Mouse (Mus musculus) C2C12 (cell line): ENCODE data around the gene Ssbp2. TPM values are rescaled to one million over a fixed set of nuclear protein-coding genes. Genes with fewer than 3 reads are reported as not detected.

ENCODE experiments used
- H3K27me3 ChIP-seq: one replicate; pipeline ENCODE4 v1.6.1; 2011; ENCODE audit not compliant: control insufficient read depth, insufficient read depth, insufficient read length
- H3K36me3 ChIP-seq: one replicate; pipeline ENCODE4 v1.6.1; 2011; ENCODE audit not compliant: control insufficient read depth, insufficient read depth
- H3K4me3 ChIP-seq: one replicate; pipeline ENCODE4 v1.5.1; 2011; ENCODE audit warnings: mild to moderate bottlenecking, control low read depth; ENCODE audit not compliant: poor library complexity, insufficient read depth, severe bottlenecking
- H3K79me2 ChIP-seq: one replicate; pipeline ENCODE4 v1.6.1; 2011; ENCODE audit not compliant: control insufficient read depth, insufficient read depth
- H3K79me3 ChIP-seq: one replicate; pipeline ENCODE4 v1.6.1; 2011; ENCODE audit warnings: low read depth, control low read depth
- H3ac ChIP-seq: one replicate; pipeline ENCODE3; 2011; ENCODE audit warnings: low read depth; ENCODE audit not compliant: control insufficient read depth, insufficient read length
- CEBPB ChIP-seq: IDR thresholded peaks from one replicate; pipeline ENCODE4 v1.6.1; 2011; ENCODE audit warnings: low read depth, mild to moderate bottlenecking, control low read depth, moderate library complexity
- CTCF ChIP-seq: IDR thresholded peaks from one replicate; pipeline ENCODE4 v1.5.1; 2011; ENCODE audit not compliant: control insufficient read depth, insufficient read depth, insufficient read length
- FOSL1 ChIP-seq: IDR thresholded peaks from one replicate; pipeline ENCODE4 v1.8.0; 2011; ENCODE audit warnings: mild to moderate bottlenecking, low read length; ENCODE audit not compliant: poor library complexity, insufficient read depth, severe bottlenecking
- MAX ChIP-seq: IDR thresholded peaks from one replicate; pipeline ENCODE4 v1.6.1; 2011; ENCODE audit warnings: mild to moderate bottlenecking, control low read depth
- MYOD1 ChIP-seq: IDR thresholded peaks from one replicate; pipeline ENCODE4 v1.6.1; 2011; ENCODE audit warnings: low read depth; ENCODE audit not compliant: control insufficient read depth, insufficient read length
- MYOG ChIP-seq: IDR thresholded peaks from one replicate; pipeline ENCODE4 v1.6.1; 2011; ENCODE audit not compliant: control insufficient read depth, insufficient read length; ENCODE audit errors: extremely low read depth
- USF1 ChIP-seq: IDR thresholded peaks from one replicate; pipeline ENCODE4 v1.6.1; 2011; ENCODE audit warnings: low read depth, mild to moderate bottlenecking, control low read depth, moderate library complexity
- microRNA-seq: library from miRNA; unstranded; fragments of <30 nt; microRNA quantifications from one replicate; pipeline ENCODE4, GENCODE M21; 2019; ENCODE audit warnings: borderline microRNAs expressed
- polyA plus RNA-seq: library from polyadenylated mRNA; unstranded; fragments of >200 nt; fragmentation: generic; extraction: Trizol; gene quantifications from one replicate; pipeline ENCODE4 v1.2.1, GENCODE M21; 2012; ENCODE audit warnings: missing spikeins

The Ssbp2 gene
- polyA plus RNA-seq, 1 experiment: 22.5 TPM

DNA sequence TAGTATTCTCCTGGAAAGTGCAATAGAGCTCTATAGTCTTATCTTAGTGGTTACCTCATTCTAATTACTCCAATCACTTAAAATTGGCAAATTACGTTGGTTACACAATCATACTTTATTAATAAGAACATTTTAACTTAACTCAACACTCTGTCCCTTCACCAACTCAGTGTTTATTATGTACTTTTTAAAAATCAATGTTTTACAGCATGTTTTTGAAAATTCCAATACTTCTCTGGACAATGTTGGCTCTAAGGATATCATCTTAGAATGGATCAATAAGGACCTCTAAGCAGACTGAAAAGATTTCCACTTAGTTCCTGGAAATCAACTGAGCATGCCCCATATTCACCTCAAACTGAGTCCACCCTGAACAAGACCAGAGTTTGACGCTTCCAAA lies 288.3 kb downstream of the Ssbp2 start:
- Histone ChIP-seq H3K27me3 (no peaks in the 10 kb centered on the region), H3K79me2 (no peaks in the 10 kb centered on the region), H3K79me3 (no peaks in the 10 kb centered on the region), H3ac (no peak overlapping the region), H3K36me3 (no peaks in the 10 kb centered on the region), H3K4me3 (no peak overlapping the region)
- TF ChIP-seq MYOD1: no peak
- no peak for TF ChIP-seq FOSL1
- TF ChIP-seq CEBPB: no peak
- no peak for TF ChIP-seq CTCF
- TF ChIP-seq MYOG: no peak
- no peak for TF ChIP-seq USF1
- TF ChIP-seq MAX: no peak

DNA sequence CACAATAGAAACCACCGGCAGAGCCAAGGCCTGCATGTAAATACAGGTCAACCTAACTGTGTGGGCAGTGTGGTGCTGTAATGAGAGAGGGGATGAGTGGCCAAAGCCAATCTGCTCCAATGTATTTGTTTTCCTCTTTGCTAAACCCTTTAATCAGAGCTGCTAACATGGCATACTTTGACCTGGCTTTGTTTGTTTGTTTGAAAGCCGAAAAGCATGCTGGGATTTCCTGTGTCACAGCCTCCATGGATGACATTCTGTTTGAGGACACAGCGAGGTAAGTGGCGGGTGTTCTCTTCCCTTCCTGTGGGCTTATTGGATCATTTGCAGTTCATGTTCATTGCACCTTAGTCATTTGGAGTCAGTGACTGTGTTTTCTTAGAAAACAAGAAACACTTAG lies 289.9 kb downstream of the Ssbp2 start:
- Histone ChIP-seq H3ac (no peak overlapping the region), H3K27me3 (no peaks in the 10 kb centered on the region), H3K36me3 (no peaks in the 10 kb centered on the region), H3K4me3 (no peak overlapping the region), H3K79me3 (no peaks in the 10 kb centered on the region), H3K79me2 (no peaks in the 10 kb centered on the region)
- TF ChIP-seq USF1: no peak
- no peak for TF ChIP-seq CEBPB
- TF ChIP-seq MYOD1: no peak
- no peak for TF ChIP-seq FOSL1
- no peak for TF ChIP-seq CTCF
- no peak for TF ChIP-seq MAX
- TF ChIP-seq MYOG: no peak

Small RNAs within 50 kb of the gene (microRNA-seq; reads per million reads assigned to microRNA genes)
- gene Gm27656: not detected

Other genes with a start within 250 kb of the Ssbp2 start
- gene Atg10, start 236.3 kb upstream of the Ssbp2 start, polyA plus RNA-seq: 2.5 TPM